In the genomic region with DNA sequence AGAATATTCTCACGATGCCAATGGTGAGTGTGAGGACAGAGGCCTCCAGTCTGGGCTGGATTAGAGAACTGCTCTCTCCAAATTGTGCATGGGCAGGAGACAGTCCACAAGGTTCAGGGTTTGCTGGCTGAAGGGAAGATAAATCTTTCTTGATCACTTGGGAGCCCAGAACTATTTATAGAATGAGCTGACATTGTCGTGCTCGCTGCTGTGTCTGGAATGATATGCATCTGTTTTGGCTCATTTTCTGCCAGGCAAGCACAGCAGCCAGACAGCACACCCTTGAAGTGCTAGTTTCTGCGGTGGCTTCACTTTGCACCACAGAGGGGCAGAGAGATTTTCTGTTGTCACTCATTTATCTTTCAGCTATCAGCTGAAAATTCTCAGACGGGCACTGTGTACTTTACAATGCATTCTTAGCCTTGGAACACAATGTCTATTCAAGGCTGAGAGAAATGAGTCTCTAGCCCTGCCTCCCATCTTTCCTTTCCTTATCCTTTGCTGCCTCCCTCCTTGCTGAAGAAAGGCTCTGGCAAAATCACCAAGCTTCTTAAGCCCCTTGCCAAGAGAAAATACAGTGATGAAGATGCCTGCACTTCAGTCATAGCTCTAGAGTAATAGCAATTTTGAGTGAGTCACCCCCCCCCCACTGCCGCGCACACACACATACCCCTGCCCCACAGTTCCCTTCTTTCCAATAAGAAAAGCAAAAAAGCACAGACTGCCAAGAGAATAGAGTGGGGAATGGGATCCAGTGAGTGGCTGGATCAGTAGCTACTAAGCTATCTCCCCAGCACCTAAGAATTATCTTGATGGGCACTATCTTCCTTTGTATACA, we compare ENCODE assay signal across 8 mouse cellular contexts.
DNase-seq lines count a peak whose midpoint lies in the region; ATAC-seq lines count a peak whose summit lies in the region.

No protein-coding gene starts in this region.

- no peaks in the 10 kb centered on the region for H3K9me3 ChIP-seq in heart, embryonic 16.5 days (replicated peaks; ENCODE audit: control insufficient read depth, low read length)

- 30% methylated on average over 7 of the region's 7 CpGs for WGBS in heart, embryonic 16.5 days

- H3K27ac ChIP-seq in heart, embryonic 16.5 days (ENCODE audit: low read length): peak overlapping the region; percentile 91

- peaks cover 33% of the 10 kb centered on the region for H3K4me1 ChIP-seq in heart, embryonic 16.5 days (ENCODE audit: control insufficient read depth, insufficient read depth, low read length)

- H3K9ac ChIP-seq in heart, embryonic 16.5 days (ENCODE audit: low read length): peak overlapping the region; percentile 52

- peak; percentile 69 for ATAC-seq in heart, embryonic 16.5 days (replicated peaks; ENCODE audit: extremely low read depth, insufficient read depth, low FRiP score)

- peak overlapping the region; percentile 47 for H3K4me2 ChIP-seq in heart, embryonic 16.5 days (ENCODE audit: low read depth, low read length)

- no peaks in the 10 kb centered on the region for H3K27me3 ChIP-seq in heart, embryonic 16.5 days (ENCODE audit: control insufficient read depth, insufficient read depth, low read length)

- H3K4me3 ChIP-seq in heart, embryonic 16.5 days (ENCODE audit: low read length): peak overlapping the region; percentile 3; the same call in 1 of the 2 replicates

- peak; percentile 16 for DNase-seq in heart, adult 11 months
- DNase-seq in heart, adult 8-10 months (ENCODE audit: low spot score): no peak
- peak; percentile 64 for DNase-seq in brain, adult 2 months (ENCODE audit: low read depth, low spot score)
- DNase-seq in mesoderm, embryonic 11.5 days (ENCODE audit: low read depth, low spot score): peak; percentile 53
- no peak for DNase-seq in spleen, postnatal 4 days (ENCODE audit: low spot score in 2 of 2)
- DNase-seq in B cell, adult 2 months: no peak
- no peak for DNase-seq in Muller cell, postnatal 12 days (ENCODE audit: inconsistent ontology term)

- no peaks in the 10 kb centered on the region for H3K36me3 ChIP-seq in heart, embryonic 16.5 days (ENCODE audit: control insufficient read depth, insufficient read depth)

Comparison
In these comparisons a context has a peak if more than half of its experiments do, and no peak if none do; other contexts are left out.
1. DNase-seq: peak in heart, adult 11 months (single experiment), brain, adult 2 months (single experiment) and mesoderm, embryonic 11.5 days (single experiment); none in heart, adult 8-10 months (single experiment), spleen, postnatal 4 days (0 of 2), B cell, adult 2 months (0 of 2) and Muller cell, postnatal 12 days (single experiment).